Mouse (Mus musculus) T-helper 1 cell (primary cell): ENCODE results near the gene Slc40a1.

Source experiments
- in situ Hi-C: fragments of 300-600 bp; cut with MboI, MseI; formaldehyde crosslinking; loops from one replicate; pipeline ENCODE4 v1.15.1; 2025; ENCODE audit warnings: high pct_unique_total_duplicates

Slc40a1 gene

GRCm38 (mm10) chr1:45926393-45926763, at the start of gene Slc40a1:
Slc40a1 (minus strand) TSS chr1:45926523.
- in situ Hi-C loops = no loop called here

GRCm38 (mm10) chr1:45971314-45971713, 45.0 kb upstream of the Slc40a1 start:
- in situ Hi-C loops = no loop called here

- in situ Hi-C loops = no loop called here
Measured at GRCm38 (mm10) chr1:45948988-45949387, 22.7 kb upstream of the Slc40a1 start.

GRCm38 (mm10) chr1:45947843-45948242, 21.5 kb upstream of the Slc40a1 start:
- in situ Hi-C loops = no loop called here

GRCm38 (mm10) chr1:45931127-45931526, 4.8 kb upstream of the Slc40a1 start:
- in situ Hi-C loops = no loop called here

- in situ Hi-C loops = no loop called here
Measured at GRCm38 (mm10) chr1:45926911-45927310, 588 bp upstream of the Slc40a1 start.

- in situ Hi-C loops = no loop called here
Measured at GRCm38 (mm10) chr1:45925500-45926392, 577 bp downstream of the Slc40a1 start.

- in situ Hi-C loops = no loop called here
Measured at GRCm38 (mm10) chr1:45925131-45925499, 1.2 kb downstream of the Slc40a1 start.

- in situ Hi-C loops = no loop called here
Measured at GRCm38 (mm10) chr1:45924516-45924915, 1.8 kb downstream of the Slc40a1 start.

- in situ Hi-C loops = no loop called here
Measured at GRCm38 (mm10) chr1:45923306-45923705, 3.0 kb downstream of the Slc40a1 start.

- in situ Hi-C loops = no loop called here
Measured at GRCm38 (mm10) chr1:45920703-45921102, 5.6 kb downstream of the Slc40a1 start.

- in situ Hi-C loops = no loop called here
Measured at GRCm38 (mm10) chr1:45919752-45920151, 6.6 kb downstream of the Slc40a1 start.

- in situ Hi-C loops = no loop called here
Measured at GRCm38 (mm10) chr1:45917136-45917803, 9.1 kb downstream of the Slc40a1 start.

- in situ Hi-C loops = no loop called here
Measured at GRCm38 (mm10) chr1:45916174-45916573, 10.1 kb downstream of the Slc40a1 start.

GRCm38 (mm10) chr1:45914236-45914635, 12.1 kb downstream of the Slc40a1 start:
- in situ Hi-C loops = no loop called here

GRCm38 (mm10) chr1:45905107-45905821, 21.1 kb downstream of the Slc40a1 start:
- in situ Hi-C loops = no loop called here

- in situ Hi-C loops = no loop called here
Measured at GRCm38 (mm10) chr1:45904161-45904560, 22.2 kb downstream of the Slc40a1 start.

GRCm38 (mm10) chr1:45898044-45898443, 28.3 kb downstream of the Slc40a1 start:
- in situ Hi-C loops = no loop called here

- in situ Hi-C loops = no loop called here
Measured at GRCm38 (mm10) chr1:45894168-45894912, 32.0 kb downstream of the Slc40a1 start.

- in situ Hi-C loops = no loop called here
Measured at GRCm38 (mm10) chr1:45891986-45892385, 34.3 kb downstream of the Slc40a1 start.

- in situ Hi-C loops = no loop called here
Measured at GRCm38 (mm10) chr1:45890173-45890572, 36.1 kb downstream of the Slc40a1 start, which contains the start of gene Gm5269. Gm5269 (minus strand) TSS chr1:45890273.

GRCm38 (mm10) chr1:45886800-45887199, 39.5 kb downstream of the Slc40a1 start:
- in situ Hi-C loops = no loop called here
